Mouse (Mus musculus) erythroblast, embryonic 14.5 days (primary cell): Measurements from ENCODE around the gene Klhl21.

Source experiments
- GATA1 ChIP-seq: IDR thresholded peaks from 2 replicates; pipeline ENCODE4 v1.6.1; 2012; ENCODE audit warnings: low read length, inconsistent platforms, mixed read lengths
- TAL1 ChIP-seq: IDR thresholded peaks from 3 replicates; pipeline ENCODE4 v1.6.1; 2012; ENCODE audit warnings: low read length, inconsistent platforms, mixed read lengths

DNA sequence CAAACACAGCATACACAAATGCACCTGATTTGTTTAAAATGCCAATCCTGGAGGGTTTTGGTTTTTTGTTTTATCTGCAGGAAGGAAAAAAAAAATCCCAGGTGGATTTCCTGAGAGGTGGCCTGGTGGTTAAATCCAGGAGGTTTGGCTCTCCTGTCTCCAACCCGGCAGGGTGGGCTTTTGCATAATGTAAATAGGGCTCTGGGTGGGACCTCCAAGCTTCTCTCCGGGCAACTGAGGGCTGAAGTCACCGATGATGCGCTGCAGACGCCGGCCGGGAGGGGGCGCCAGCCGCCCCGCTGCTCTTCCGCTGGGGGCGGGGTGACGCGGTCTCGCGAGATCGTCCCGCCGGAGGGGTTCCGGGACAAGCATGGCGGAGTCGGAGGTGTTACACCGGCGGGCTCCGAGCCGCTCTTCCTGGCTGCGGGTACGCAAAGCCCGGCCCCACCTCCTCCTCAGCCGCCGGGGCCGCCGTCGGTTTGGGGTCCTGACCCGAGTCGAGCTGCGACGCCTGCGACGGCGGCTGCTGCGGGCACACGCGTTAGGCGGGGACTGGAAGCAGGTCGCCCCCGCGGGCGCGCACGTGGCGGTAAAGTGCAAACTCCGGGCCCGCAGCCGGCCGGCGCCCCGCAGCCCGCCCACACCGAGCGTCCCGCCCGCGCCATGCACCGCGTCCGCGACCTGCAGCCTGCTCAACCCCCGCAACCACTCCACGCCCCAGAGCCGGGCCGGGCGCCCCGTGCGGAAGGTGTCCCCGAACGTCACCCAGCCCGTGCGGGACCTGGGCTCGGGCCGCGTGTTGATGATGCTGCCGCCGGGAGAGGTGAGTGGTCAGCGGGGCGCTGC is 30.6 kb downstream of the Klhl21 start, which contains the start of gene Nol9:
- TF ChIP-seq TAL1 = no peak
- TF ChIP-seq GATA1 = no peak
